Mouse (Mus musculus) frontal cortex, adult 2 months (tissue): ENCODE results near the gene Gmcl1. TPM values are rescaled to one million over a fixed set of nuclear protein-coding genes. Genes with fewer than 3 reads are reported as not detected.

Source experiments
- DNase-seq, 2 experiments: peaks; one replicate each; pipeline ENCODE4 v3.0.0; 2022; ENCODE audit warnings: low spot score in 1 of 2; ENCODE audit errors: extremely low spot score in 1 of 2
- polyA plus RNA-seq: library from polyadenylated mRNA; depleted of rRNA; stranded (reverse); fragments of >200 nt; gene quantifications from 2 replicates; pipeline ENCODE4 v1.2.3, GENCODE M21; 2012; rRNA removed

Gmcl1 gene
- 28.1 and 28.7 TPM in 2 replicates for polyA plus RNA-seq

- DNase-seq: peak; percentile 71 to 95
Measured at GRCm38 (mm10) chr6:86733183-86733876, at the start of gene Gmcl1. Gmcl1 (minus strand) TSS chr6:86733383.

GRCm38 (mm10) chr6:86782342-86782741 is 49.2 kb upstream of the Gmcl1 start:
- no peak for DNase-seq

GRCm38 (mm10) chr6:86781361-86781957 is 48.3 kb upstream of the Gmcl1 start:
- no peak for DNase-seq

GRCm38 (mm10) chr6:86778910-86779594 is 45.9 kb upstream of the Gmcl1 start:
- DNase-seq: peak in 1 of 2 experiments; percentile 31

GRCm38 (mm10) chr6:86777181-86777580 is 44.0 kb upstream of the Gmcl1 start:
- no peak for DNase-seq

GRCm38 (mm10) chr6:86776706-86777071 is 43.5 kb upstream of the Gmcl1 start:
- peak in 1 of 2 experiments; percentile 47 for DNase-seq

- peak in 1 of 2 experiments; percentile 22 for DNase-seq
Measured at GRCm38 (mm10) chr6:86776001-86776705, 43.0 kb upstream of the Gmcl1 start.

- DNase-seq: no peak
Measured at GRCm38 (mm10) chr6:86774937-86775336, 41.8 kb upstream of the Gmcl1 start.

- no peak for DNase-seq
Measured at GRCm38 (mm10) chr6:86773830-86774229, 40.6 kb upstream of the Gmcl1 start.

GRCm38 (mm10) chr6:86772631-86773030 is 39.4 kb upstream of the Gmcl1 start:
- DNase-seq: peak; percentile 40 to 67

GRCm38 (mm10) chr6:86768938-86769337 is 35.8 kb upstream of the Gmcl1 start:
- DNase-seq: no peak

- no peak for DNase-seq
Measured at GRCm38 (mm10) chr6:86768186-86768776, 35.1 kb upstream of the Gmcl1 start.

- DNase-seq: no peak
Measured at GRCm38 (mm10) chr6:86767465-86767864, 34.3 kb upstream of the Gmcl1 start.

GRCm38 (mm10) chr6:86765637-86766059 is 32.5 kb upstream of the Gmcl1 start:
- no peak for DNase-seq

GRCm38 (mm10) chr6:86754105-86754863 is 21.1 kb upstream of the Gmcl1 start:
- DNase-seq: no peak

- no peak for DNase-seq
Measured at GRCm38 (mm10) chr6:86752843-86753485, 19.8 kb upstream of the Gmcl1 start.

GRCm38 (mm10) chr6:86750961-86751360 is 17.8 kb upstream of the Gmcl1 start:
- no peak for DNase-seq

GRCm38 (mm10) chr6:86749817-86750216 is 16.6 kb upstream of the Gmcl1 start:
- DNase-seq: no peak

- peak in 1 of 2 experiments; percentile 79 for DNase-seq
Measured at GRCm38 (mm10) chr6:86747171-86747570, 14.0 kb upstream of the Gmcl1 start.
